Mouse (Mus musculus) ES-E14 (cell line): ENCODE data around the gene Gimap1. TPM values are rescaled to one million over a fixed set of nuclear protein-coding genes. Genes with fewer than 3 reads are reported as not detected.

Source experiments
- DNase-seq: peaks from one replicate; pipeline ENCODE4 v3.0.0-alpha.2; 2013; ENCODE audit warnings: low read depth, low spot score
- H3K27ac ChIP-seq: 2 replicates; pipeline ENCODE4 v1.5.1; 2012; ENCODE audit warnings: low read depth, mild to moderate bottlenecking, low read length, moderate library complexity, mixed read lengths; ENCODE audit not compliant: poor library complexity, insufficient read depth, severe bottlenecking
- H3K36me3 ChIP-seq: 2 replicates; pipeline ENCODE4 v1.6.1; 2012; ENCODE audit warnings: mild to moderate bottlenecking, low read length, moderate library complexity, mixed read lengths; ENCODE audit not compliant: control insufficient read depth, poor library complexity, insufficient read depth, severe bottlenecking
- H3K4me1 ChIP-seq, 2 experiments: fragments of 150-350 bp in 1 of 2; sonication (generic) in 1 of 2; 2 replicates each; pipeline ENCODE4 v1.6.1; 2012; ENCODE audit warnings: low read length in 2 of 2, mild to moderate bottlenecking in 1 of 2, mixed read lengths in 1 of 2; ENCODE audit not compliant: control insufficient read depth in 2 of 2, insufficient read depth in 2 of 2, poor library complexity in 1 of 2
- H3K4me3 ChIP-seq, 2 experiments: fragments of 150-350 bp in 1 of 2; sonication (generic) in 1 of 2; 2 replicates each; pipeline ENCODE4 v1.5.1; 2012; ENCODE audit warnings: low read length in 2 of 2, low read depth in 1 of 2, mild to moderate bottlenecking in 1 of 2, mixed read lengths in 1 of 2; ENCODE audit not compliant: insufficient read depth in 1 of 2, poor library complexity in 1 of 2, severe bottlenecking in 1 of 2
- H3K9ac ChIP-seq: 2 replicates; pipeline ENCODE4 v1.6.1; 2012; ENCODE audit warnings: low read depth, mild to moderate bottlenecking, low read length, mixed read lengths; ENCODE audit not compliant: poor library complexity, insufficient read depth, severe bottlenecking
- H3K9me3 ChIP-seq: fragments of 150-350 bp; sonication (generic); 2 replicates; pipeline ENCODE4 v1.6.1; 2012; ENCODE audit warnings: low read depth, mild to moderate bottlenecking, low read length; ENCODE audit not compliant: control insufficient read depth, insufficient read depth
- CHD2 ChIP-seq: IDR thresholded peaks from 2 replicates; pipeline ENCODE4 v1.6.1; 2014; ENCODE audit warnings: mild to moderate bottlenecking, low read depth, low read length, inconsistent platforms
- HCFC1 ChIP-seq: IDR thresholded peaks from 2 replicates; pipeline ENCODE4 v1.6.1; 2012; ENCODE audit warnings: low read length, inconsistent platforms, borderline replicate concordance; ENCODE audit not compliant: insufficient read depth
- MAFK ChIP-seq: IDR thresholded peaks from 2 replicates; pipeline ENCODE4 v1.6.1; 2014; ENCODE audit warnings: mild to moderate bottlenecking, low read depth, low read length, inconsistent platforms; ENCODE audit not compliant: insufficient read depth
- ZC3H11A ChIP-seq: IDR thresholded peaks from 2 replicates; pipeline ENCODE4 v1.6.1; 2012; ENCODE audit warnings: low read depth, mild to moderate bottlenecking, inconsistent platforms, low read length, borderline replicate concordance
- ZNF384 ChIP-seq: IDR thresholded peaks from 2 replicates; pipeline ENCODE4 v1.6.1; 2012; ENCODE audit warnings: low read depth, low read length, inconsistent platforms
- in situ Hi-C, 2 experiments: fragments of 600-800 bp; cut with MboI; formaldehyde crosslinking; loops; one replicate each; pipeline ENCODE4 v1.15.1; 2025; ENCODE audit warnings: low sequenced_read_pairs in 2 of 2, inconsistent platforms in 1 of 2; ENCODE audit not compliant: unreplicated experiment in 2 of 2
- total RNA-seq: library from RNA; depleted of rRNA; stranded (reverse); fragments of 300-350 nt; gene quantifications from 2 replicates; pipeline ENCODE4 v1.2.3, GENCODE M21; 2012; rRNA removed

Gimap1 gene
- total RNA-seq, 1 experiment, result 0.58 TPM

- TF ChIP-seq MAFK (no peak), HCFC1 (no peak)
These were observed 46.7 kb downstream of the Gimap1 start for GRCm38 (mm10) chr6:48785601-48786000.

GRCm38 (mm10) chr6:48787867-48788266 lies 49.0 kb downstream of the Gimap1 start:
- no peak for TF ChIP-seq HCFC1
- TF ChIP-seq ZC3H11A, result no peak
- no peak for TF ChIP-seq ZNF384
- no peak for TF ChIP-seq CHD2
- TF ChIP-seq MAFK, result no peak
- Histone ChIP-seq H3K9ac (no peak overlapping the region), H3K27ac (no peak overlapping the region), H3K4me1 (no peaks in the 10 kb centered on the region), H3K4me3 (no peak overlapping the region), H3K9me3 (no peaks in the 10 kb centered on the region), H3K36me3 (no peaks in the 10 kb centered on the region)
- DNase-seq, result no peak
- in situ Hi-C loops, result no loop called here

More at GRCm38 (mm10) chr6:48785601-48786000, 46.7 kb downstream of the Gimap1 start:
- in situ Hi-C loops, result no loop called here
- Histone ChIP-seq H3K9me3 (no peaks in the 10 kb centered on the region), H3K36me3 (no peaks in the 10 kb centered on the region), H3K27ac (no peak overlapping the region), H3K9ac (no peak overlapping the region), H3K4me1 (no peaks in the 10 kb centered on the region), H3K4me3 (no peak overlapping the region)
- no peak for DNase-seq

Other genes with a start within 250 kb of the Gimap1 start
- gene Atp6v0e2, start 201.4 kb upstream of the Gimap1 start, total RNA-seq, result 13.5 and 15.9 TPM in 2 replicates
- 2.0 and 5.1 TPM in 2 replicates for gene Lrrc61, start 184.3 kb upstream of the Gimap1 start, total RNA-seq
- gene Rarres2, start 166.3 kb upstream of the Gimap1 start, total RNA-seq, result 0.18 and 0.42 TPM in 2 replicates
- gene Gm45021, start 149.4 kb upstream of the Gimap1 start, total RNA-seq, result not detected in 2 replicates
- 17.4 and 22.8 TPM in 2 replicates for gene Repin1, start 145.2 kb upstream of the Gimap1 start, total RNA-seq
- gene Gm44965, start 145.1 kb upstream of the Gimap1 start, total RNA-seq, result not detected in 2 replicates
- gene Zfp775, start 137.0 kb upstream of the Gimap1 start, total RNA-seq, result 3.5 and 3.8 TPM in 2 replicates
- 0.67 and 0.90 TPM in 2 replicates for gene AI854703, start 112.3 kb upstream of the Gimap1 start, total RNA-seq
- 0.11 and 0.22 TPM in 2 replicates for gene Gimap8, start 91.8 kb upstream of the Gimap1 start, total RNA-seq
- gene Gimap9, start 62.9 kb upstream of the Gimap1 start, total RNA-seq, result 2.9 and 3.4 TPM in 2 replicates
- 0.26 and 0.67 TPM in 2 replicates for gene Gimap4, start 54.5 kb upstream of the Gimap1 start, total RNA-seq
- gene Gimap6, start 30.8 kb upstream of the Gimap1 start, total RNA-seq, result 0.36 TPM in 1 of 2 replicates, not detected in the other
- not detected in 2 replicates for gene Gm28053, start 20.4 kb upstream of the Gimap1 start, total RNA-seq
- gene Gimap7, start 20.4 kb upstream of the Gimap1 start, total RNA-seq, result not detected in 2 replicates
- 0.31 TPM in 1 of 2 replicates, not detected in the other for gene Gimap5, start 7.1 kb downstream of the Gimap1 start, total RNA-seq
- gene Gimap3, start 31.8 kb downstream of the Gimap1 start, total RNA-seq, result 0.09 TPM in 1 of 2 replicates, not detected in the other
- gene Tmem176a, start 101.9 kb downstream of the Gimap1 start, total RNA-seq, result 0.90 and 7.8 TPM in 2 replicates
- 0.74 and 4.7 TPM in 2 replicates for gene Tmem176b, start 102.4 kb downstream of the Gimap1 start, total RNA-seq
- gene Aoc1, start 133.8 kb downstream of the Gimap1 start, total RNA-seq, result 0.31 and 0.32 TPM in 2 replicates
- not detected in 2 replicates for gene 1600015I10Rik, start 190.8 kb downstream of the Gimap1 start, total RNA-seq
- gene Doxl2, start 235.9 kb downstream of the Gimap1 start, total RNA-seq, result 0.13 TPM in 1 of 2 replicates, not detected in the other
- not detected in 2 replicates for gene Svs1, start 247.8 kb downstream of the Gimap1 start, total RNA-seq